Mouse (Mus musculus) v-Abl transformed pro-B cells (cell line): ENCODE measurements around the gene Hsh2d.

ENCODE experiments used
- in situ Hi-C, 2 experiments: fragments of 400-800 bp; cut with MboI; formaldehyde crosslinking; loops; one replicate each; pipeline ENCODE4 v1.15.1; 2025; ENCODE audit not compliant: unreplicated experiment in 2 of 2

Hsh2d gene

GRCm38 (mm10) chr8:72183554-72184202 lies 5.8 kb upstream of the Hsh2d start:
- in situ Hi-C loops = loop anchor here in 1 of 2 experiments (25.0 kb wide), 1 partner anchor 1046 kb away; no protein-coding TSS in a partner anchor

GRCm38 (mm10) chr8:72187793-72188331 lies 1.6 kb upstream of the Hsh2d start:
- in situ Hi-C loops = loop anchor here in 1 of 2 experiments (25.0 kb wide), 1 partner anchor 1051 kb away; no protein-coding TSS in a partner anchor

DNA sequence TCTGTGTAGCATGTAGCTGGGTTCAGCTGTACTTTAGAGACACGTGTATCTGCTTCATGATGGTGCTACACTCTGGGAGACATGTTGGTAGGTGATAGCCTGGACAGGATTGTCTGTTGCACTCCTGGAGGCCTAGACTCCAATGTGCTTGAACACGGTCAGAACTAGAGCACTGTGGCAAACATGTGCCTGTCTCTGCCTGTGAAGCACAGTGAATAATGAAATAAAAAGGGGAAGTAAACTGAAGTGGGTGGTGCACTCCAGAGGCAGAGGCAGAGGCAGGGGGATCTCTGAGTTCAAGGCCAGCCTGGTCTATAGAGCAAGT lies 739 bp downstream of the Hsh2d start:
- in situ Hi-C loops = loop anchor here in 1 of 2 experiments (25.0 kb wide), 1 partner anchor 1053 kb away; no protein-coding TSS in a partner anchor

DNA sequence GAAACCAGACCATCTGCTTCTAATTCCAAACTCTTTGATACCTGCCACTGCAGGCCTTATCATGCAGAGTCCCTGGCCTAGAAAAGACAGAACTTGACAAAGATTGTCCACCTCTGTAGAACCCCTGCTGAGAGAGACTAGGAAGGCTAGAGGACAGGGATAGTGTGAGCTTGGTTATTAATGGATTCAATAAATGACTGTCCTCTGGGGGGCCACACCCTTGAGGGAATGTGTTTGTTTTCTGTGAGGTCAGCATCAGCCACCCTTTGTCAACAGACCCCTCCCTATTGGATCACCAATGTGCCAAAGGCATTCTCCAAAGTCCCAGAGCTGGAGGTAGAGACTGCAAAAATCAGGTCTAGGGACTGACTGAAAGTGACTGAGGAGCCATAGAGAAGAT lies 2.6 kb downstream of the Hsh2d start:
- in situ Hi-C loops = loop anchor here in 1 of 2 experiments (25.0 kb wide), 1 partner anchor 1055 kb away; no protein-coding TSS in a partner anchor

- in situ Hi-C loops = loop anchor here in 1 of 2 experiments (25.0 kb wide), 1 partner anchor 1061 kb away; no protein-coding TSS in a partner anchor
These were observed 8.6 kb downstream of the Hsh2d start for GRCm38 (mm10) chr8:72197997-72198396.

- in situ Hi-C loops = no loop called here
These were observed 19.1 kb downstream of the Hsh2d start for GRCm38 (mm10) chr8:72208582-72208981.

DNA sequence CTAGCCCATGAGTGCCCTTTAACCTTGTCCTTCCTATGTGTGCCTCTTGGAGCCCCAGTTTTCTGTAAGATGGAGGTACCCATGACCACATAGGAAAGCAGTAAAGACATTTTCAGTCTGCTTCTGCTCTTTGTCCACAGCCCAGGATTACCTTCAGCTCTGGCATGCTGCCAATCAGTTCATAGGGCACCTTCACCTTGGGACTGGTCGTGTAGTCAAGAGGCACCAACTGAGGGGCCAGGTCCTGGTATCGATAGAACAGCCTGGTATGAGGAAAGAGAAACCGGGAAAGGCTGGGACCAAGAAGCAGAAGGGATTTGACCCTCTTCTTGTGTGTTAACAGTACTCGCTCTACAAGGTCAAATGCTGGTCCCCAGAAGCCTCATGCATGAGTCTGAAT lies 20.8 kb downstream of the Hsh2d start:
- in situ Hi-C loops = loop anchor here in 1 of 2 experiments (5.0 kb wide), 1 partner anchor 33 kb away; no protein-coding TSS in a partner anchor

- in situ Hi-C loops = loop anchor here in 1 of 2 experiments (5.0 kb wide), 1 partner anchor 33 kb away; no protein-coding TSS in a partner anchor
These were observed 21.3 kb downstream of the Hsh2d start for GRCm38 (mm10) chr8:72210710-72211109.

GRCm38 (mm10) chr8:72211846-72212245 lies 22.4 kb downstream of the Hsh2d start:
- in situ Hi-C loops = loop anchor here in 1 of 2 experiments (5.0 kb wide), 1 partner anchor 35 kb away; no protein-coding TSS in a partner anchor

DNA sequence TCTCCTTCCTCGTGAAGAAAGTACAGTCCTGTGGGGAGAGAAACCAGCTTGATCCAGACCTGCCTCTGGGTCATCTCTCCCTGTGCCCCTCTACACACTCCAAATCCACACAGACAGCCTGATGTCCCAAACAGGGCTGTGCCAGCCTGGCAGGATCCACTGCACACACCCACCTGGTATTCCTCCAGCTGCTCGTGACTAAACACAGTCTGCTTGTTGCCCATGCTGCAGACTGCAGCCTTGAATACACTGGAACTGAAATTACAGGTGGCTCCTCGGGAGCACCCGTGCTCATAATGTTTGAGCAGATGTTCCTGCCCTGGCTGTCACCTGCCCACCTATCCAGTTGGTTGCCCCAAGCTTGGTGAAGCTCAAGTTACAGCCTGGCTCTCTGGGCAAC lies 23.3 kb downstream of the Hsh2d start, which contains the start of gene Cib3:
TSS of gene Cib3 (minus strand) at position 87 of the 400 bp plus-strand sequence.
- in situ Hi-C loops = loop anchor here in 1 of 2 experiments (5.0 kb wide), 1 partner anchor 35 kb away; no protein-coding TSS in a partner anchor

GRCm38 (mm10) chr8:72213536-72213935 lies 24.1 kb downstream of the Hsh2d start, which contains the start of gene Gm11034:
TSS of gene Gm11034 (minus strand) at chr8:72213636.
- in situ Hi-C loops = loop anchor here in 1 of 2 experiments (5.0 kb wide), 1 partner anchor 36 kb away; no protein-coding TSS in a partner anchor

DNA sequence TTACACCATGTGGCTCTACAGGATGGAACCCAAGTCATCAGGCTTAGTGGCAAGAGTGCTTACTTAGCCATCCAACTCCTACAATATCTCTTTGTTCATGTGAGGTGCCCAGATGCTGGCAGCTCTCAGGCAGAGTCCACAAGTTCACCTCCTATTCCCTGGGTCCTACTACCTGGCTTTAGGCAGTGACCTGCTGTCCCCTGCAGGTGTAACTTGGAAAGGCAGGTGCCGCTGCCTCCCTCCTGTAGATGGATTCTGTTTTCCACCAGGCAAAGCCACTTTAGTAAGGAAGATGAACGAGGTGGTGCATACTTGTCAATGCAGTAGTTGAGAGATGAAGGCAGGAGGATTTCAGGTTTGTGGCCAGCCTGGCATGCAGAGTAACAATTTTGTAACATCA lies 25.6 kb downstream of the Hsh2d start:
- in situ Hi-C loops = no loop called here

- in situ Hi-C loops = no loop called here
These were observed 26.4 kb downstream of the Hsh2d start for GRCm38 (mm10) chr8:72215871-72216270.

DNA sequence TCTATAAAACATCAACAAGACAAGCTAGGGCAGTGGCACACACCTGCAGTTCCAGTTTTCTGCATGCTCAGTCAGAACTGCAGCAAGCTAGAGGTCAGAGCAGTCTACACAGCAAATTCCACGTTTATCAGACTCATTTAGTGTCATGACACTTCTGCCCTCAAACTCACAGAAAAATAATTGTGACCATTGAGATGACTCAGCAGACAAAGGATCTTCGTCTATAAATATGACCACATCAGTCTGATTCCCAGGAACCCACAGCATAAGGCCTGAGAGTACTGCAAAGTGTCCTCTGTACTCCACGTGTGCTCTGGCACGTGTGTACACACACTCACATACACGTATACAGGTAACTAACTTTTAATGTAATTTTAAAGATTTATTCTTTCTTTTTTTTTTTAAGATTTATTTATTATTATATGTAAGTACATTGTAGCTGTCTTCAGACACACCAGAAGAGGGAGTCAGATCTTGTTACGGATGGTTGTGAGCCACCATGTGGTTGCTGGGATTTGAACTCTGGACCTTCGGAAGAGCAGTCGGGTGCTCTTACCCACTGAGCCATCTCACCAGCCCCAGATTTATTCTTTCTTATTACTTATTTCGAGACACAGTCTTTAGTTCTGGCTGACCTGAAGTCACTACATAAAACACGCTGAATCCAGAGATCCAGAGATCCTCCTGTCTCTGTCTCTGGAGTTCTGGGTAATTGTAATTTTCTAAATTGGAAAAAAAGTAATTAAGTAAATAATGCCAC lies 29.5 kb downstream of the Hsh2d start:
- in situ Hi-C loops = no loop called here

DNA sequence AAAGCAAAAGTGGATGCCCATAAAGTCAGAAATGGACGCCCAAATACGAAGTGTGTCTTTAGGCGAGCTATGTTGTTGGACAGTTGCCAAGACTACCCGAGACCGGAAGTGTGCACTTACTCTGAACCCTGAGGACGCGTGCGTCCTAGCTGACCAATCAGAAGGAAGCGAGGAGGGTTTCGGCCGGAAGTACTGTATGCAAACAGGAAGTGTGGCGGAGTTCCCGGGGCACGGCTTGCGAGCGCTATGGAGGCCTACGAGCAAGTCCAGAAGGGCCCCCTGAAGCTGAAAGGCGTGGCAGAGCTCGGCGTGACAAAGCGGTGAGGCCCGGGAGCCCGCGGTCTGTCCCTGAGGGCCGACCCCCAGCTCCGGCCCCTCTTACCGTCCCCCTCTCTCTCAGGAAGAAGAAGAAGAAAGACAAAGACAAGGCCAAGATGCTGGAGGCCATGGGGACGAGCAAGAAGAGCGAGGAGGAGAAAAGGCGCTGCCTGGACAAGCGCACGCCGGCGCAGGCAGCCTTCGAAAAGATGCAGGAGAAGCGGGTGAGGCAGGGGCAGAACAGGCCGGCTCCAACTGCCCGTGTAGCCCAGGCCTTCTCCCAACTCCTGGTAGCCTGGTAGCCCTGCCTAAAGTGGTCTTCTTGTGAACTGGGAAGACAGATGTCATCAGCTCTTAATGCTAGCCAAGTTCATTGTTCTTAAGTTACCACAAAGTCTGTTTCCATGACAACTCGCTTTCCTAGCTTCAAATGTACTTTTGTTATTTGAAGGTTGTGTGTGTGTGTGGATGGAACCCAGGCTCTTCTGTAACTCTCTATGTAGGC lies 30.3 kb downstream of the Hsh2d start, which contains the start of gene Fam32a:
TSS of gene Fam32a (plus strand) at position 190 of the 823 bp plus-strand sequence.
- in situ Hi-C loops = no loop called here

- in situ Hi-C loops = no loop called here
These were observed 31.3 kb downstream of the Hsh2d start for GRCm38 (mm10) chr8:72220758-72221157.

- in situ Hi-C loops = no loop called here
These were observed 33.2 kb downstream of the Hsh2d start for GRCm38 (mm10) chr8:72222656-72223055.

DNA sequence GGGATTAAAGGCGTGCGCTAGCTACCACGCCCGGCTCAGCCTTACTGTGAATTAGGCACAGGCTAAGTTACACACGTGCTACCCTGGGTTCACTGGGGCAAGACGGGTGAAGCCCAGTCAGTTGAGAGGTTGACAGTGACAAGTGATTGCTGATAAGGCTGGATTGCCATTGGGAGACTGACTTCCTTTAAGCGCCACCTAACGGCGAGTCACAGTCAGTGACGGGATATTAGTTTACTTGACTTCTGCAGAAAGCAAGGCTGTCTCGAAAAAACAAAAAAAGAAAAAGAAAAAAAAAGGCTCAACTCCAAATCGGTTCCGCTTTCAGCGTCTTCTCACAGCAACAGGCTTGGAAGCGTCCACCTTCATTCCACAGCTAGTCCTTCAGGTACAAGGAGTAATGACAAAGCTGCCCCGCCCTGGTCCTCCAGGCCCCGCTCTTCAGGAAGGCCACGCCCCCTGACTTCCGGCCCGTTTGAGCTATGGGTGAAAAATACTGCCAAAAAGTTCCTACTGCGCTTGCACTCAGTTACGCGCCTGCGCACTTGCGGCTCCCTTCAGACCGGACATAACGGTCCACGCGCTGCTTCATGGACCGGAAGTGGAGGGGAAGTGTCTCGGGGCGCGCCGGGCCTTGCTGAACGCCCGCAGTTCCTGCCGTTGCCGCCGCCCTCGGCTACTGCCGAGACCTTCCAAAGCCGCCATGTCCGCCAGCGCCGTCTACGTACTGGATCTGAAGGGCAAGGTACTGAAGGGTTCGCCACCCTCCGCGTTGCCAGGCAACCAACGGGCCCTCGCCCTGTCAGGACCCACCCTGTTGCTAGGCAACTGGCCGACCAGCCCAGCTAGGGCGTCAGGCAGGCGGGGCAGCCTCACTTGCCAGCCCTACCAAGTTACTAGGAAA lies 50.3 kb downstream of the Hsh2d start, which contains the start of gene Ap1m1:
TSS of gene Ap1m1 (plus strand) at position 520 of the 904 bp plus-strand sequence.
- in situ Hi-C loops = loop anchor here in 1 of 2 experiments (5.0 kb wide), 1 partner anchor 62 kb away; no protein-coding TSS in a partner anchor

- in situ Hi-C loops = loop anchor here in 1 of 2 experiments (5.0 kb wide), 1 partner anchor 63 kb away; no protein-coding TSS in a partner anchor
These were observed 50.9 kb downstream of the Hsh2d start for GRCm38 (mm10) chr8:72240403-72240763.
